8 mouse cellular contexts compared by ENCODE assay signal in genomic region chr14:45387480-45387879, GRCm38 (mm10). TPM values are rescaled to one million over a fixed set of nuclear protein-coding genes. Genes with fewer than 3 reads are reported as not detected.
DNase-seq lines count a peak whose midpoint lies in the region; ATAC-seq and TF ChIP-seq lines count a peak whose summit lies in the region.

No protein-coding gene starts in this region.

- H3K4me1 ChIP-seq in erythroblast, embryonic 14.5 days (ENCODE audit: control insufficient read depth), result peaks cover 31% of the 10 kb centered on the region
- peaks cover 28% of the 10 kb centered on the region for H3K4me1 ChIP-seq in G1E (ENCODE audit: insufficient read depth, low read depth, low read length)
- peaks cover 6 to 19% of the 10 kb centered on the region in 2 experiments for H3K4me1 ChIP-seq in liver, embryonic 14.5 days (replicated peaks; ENCODE audit: control insufficient read depth in 2 of 2, insufficient read depth in 2 of 2, low read length in 1 of 2)
- H3K4me1 ChIP-seq in stomach, postnatal 0 days (replicated peaks; ENCODE audit: control insufficient read depth, insufficient read depth), result no peaks in the 10 kb centered on the region

- H3K27ac ChIP-seq in liver, embryonic 14.5 days, result peak overlapping the region; percentile 41
- peak overlapping the region; percentile 92 for H3K27ac ChIP-seq in stomach, postnatal 0 days (replicated peaks)

- peak overlapping the region; percentile 79 for H3K4me3 ChIP-seq in erythroblast, embryonic 14.5 days (replicated peaks)
- H3K4me3 ChIP-seq in G1E (ENCODE audit: low read depth, low read length), result peak overlapping the region; percentile 86
- peak overlapping the region; percentile 66 to 68 for H3K4me3 ChIP-seq in liver, embryonic 14.5 days (ENCODE audit: insufficient read depth in 1 of 2, low read depth in 2 of 2, low read length in 2 of 2)
- H3K4me3 ChIP-seq in stomach, postnatal 0 days (ENCODE audit: low read depth, low read length), result peak overlapping the region; percentile 82

- H3K9me3 ChIP-seq in erythroblast, embryonic 14.5 days (ENCODE audit: control insufficient read depth, low read length), result no peaks in the 10 kb centered on the region
- no peaks in the 10 kb centered on the region for H3K9me3 ChIP-seq in G1E (replicated peaks)
- H3K9me3 ChIP-seq in liver, embryonic 14.5 days (ENCODE audit: control insufficient read depth, low read length), result no peaks in the 10 kb centered on the region
- H3K9me3 ChIP-seq in stomach, postnatal 0 days (ENCODE audit: control insufficient read depth, low read length), result no peaks in the 10 kb centered on the region

- peak overlapping the region; percentile 64 for H3K9ac ChIP-seq in liver, embryonic 14.5 days (replicated peaks)
- H3K9ac ChIP-seq in stomach, postnatal 0 days (ENCODE audit: low read length), result no peak overlapping the region

- no peaks in the 10 kb centered on the region for H3K36me3 ChIP-seq in erythroblast, embryonic 14.5 days (ENCODE audit: control insufficient read depth)
- peaks cover 17% of the 10 kb centered on the region for H3K36me3 ChIP-seq in G1E (replicated peaks)
- no peaks in the 10 kb centered on the region for H3K36me3 ChIP-seq in liver, embryonic 14.5 days (replicated peaks; ENCODE audit: control insufficient read depth, insufficient read depth, low read depth)
- no peaks in the 10 kb centered on the region for H3K36me3 ChIP-seq in stomach, postnatal 0 days (ENCODE audit: control insufficient read depth, insufficient read depth, low read length)

- TF ChIP-seq CTCF in G1E (IDR thresholded peaks at IDR 0.05; ENCODE audit: low read depth, low read length), result no peak
- TF ChIP-seq CTCF in liver, embryonic 14.5 days (IDR thresholded peaks at IDR 0.05; ENCODE audit: low read depth), result no peak
- TF ChIP-seq CTCF in stomach, postnatal 0 days (IDR thresholded peaks at IDR 0.05; ENCODE audit: low read depth), result no peak

- ATAC-seq in erythroblast, adult 5-6 weeks (replicated peaks; ENCODE audit: low FRiP score, poor library complexity, severe bottlenecking), result no peak
- ATAC-seq in G1E (ENCODE audit: extremely low read depth, insufficient number of reproducible peaks, low FRiP score, poor library complexity, severe bottlenecking), result peak; percentile 59
- ATAC-seq in granulocyte monocyte progenitor cell, adult 5-6 weeks (replicated peaks; ENCODE audit: poor library complexity, severe bottlenecking), result peak; percentile 52
- no peak for ATAC-seq in liver, embryonic 14.5 days (ENCODE audit: insufficient read depth)
- ATAC-seq in stomach, postnatal 0 days (ENCODE audit: low FRiP score, low TSS enrichment), result peak; percentile 47; the same call in 1 of the 2 replicates

- WGBS in liver, embryonic 14.5 days (ENCODE audit: insufficient replicate concordance), result 4% methylated on average over 2 of the region's 2 CpGs
- 16% methylated on average over 2 of the region's 2 CpGs for WGBS in stomach, postnatal 0 days

- no peaks in the 10 kb centered on the region for H3K27me3 ChIP-seq in erythroblast, embryonic 14.5 days (ENCODE audit: control insufficient read depth)
- peaks cover 2% of the 10 kb centered on the region; the same call in 1 of the 2 replicates for H3K27me3 ChIP-seq in G1E (ENCODE audit: insufficient read depth, low read length)
- H3K27me3 ChIP-seq in liver, embryonic 14.5 days (ENCODE audit: control insufficient read depth, insufficient read depth, low read length), result no peaks in the 10 kb centered on the region
- no peaks in the 10 kb centered on the region for H3K27me3 ChIP-seq in stomach, postnatal 0 days (ENCODE audit: control insufficient read depth, insufficient read depth, low read length)

- no peak for TF ChIP-seq EP300 in liver, embryonic 14.5 days (IDR thresholded peaks at IDR 0.05; ENCODE audit: low read depth)
- no peak for TF ChIP-seq EP300 in stomach, postnatal 0 days (optimal IDR thresholded peaks at IDR 0.05)

- H3K4me2 ChIP-seq in liver, embryonic 14.5 days (ENCODE audit: low read depth), result peak overlapping the region; percentile 76
- H3K4me2 ChIP-seq in stomach, postnatal 0 days (replicated peaks; ENCODE audit: low read depth), result peak overlapping the region; percentile 86

- peak; percentile 14 for DNase-seq in G1E (ENCODE audit: low spot score)
- DNase-seq in liver, embryonic 14.5 days (ENCODE audit: low read depth in 3 of 3, low spot score in 3 of 3), result peak; percentile 12 to 37 (median 27)
- no peak for DNase-seq in stomach, postnatal 0 days (ENCODE audit: low spot score)
- no peak for DNase-seq in adrenal gland, postnatal 25 days
- DNase-seq in right cerebral cortex, adult 18-20 months, result no peak

RNA-seq across cellular contexts. Expression of gene Gnpnat1, which starts 17.2 kb away (rescaled TPM):
- 0.27 TPM in 1 of 2 replicates, not detected in the other for polyA plus RNA-seq in erythroblast, embryonic 14.5 days (2012)
- 3.1 and 22.6 TPM in 2 replicates for total RNA-seq in erythroblast, adult 5-6 weeks (2015; ENCODE audit: low replicate concordance)
- 5.4 and 9.2 TPM in 2 replicates for total RNA-seq in erythroblast, adult 5-6 weeks (2017; ENCODE audit: low replicate concordance)
- total RNA-seq in G1E (2014; fragmentation: Nextera tagmentation), result 35.2 and 38.5 TPM in 2 replicates
- 20.2 and 20.9 TPM in 2 replicates for total RNA-seq in G1E (2017)
- polyA plus RNA-seq in G1E (2012), result 4.8 and 6.2 TPM in 2 replicates
- total RNA-seq in granulocyte monocyte progenitor cell, adult 5-6 weeks (2014; fragmentation: Nextera tagmentation), result 42.0 and 72.4 TPM in 2 replicates
- 30.2 and 50.2 TPM in 2 replicates for total RNA-seq in granulocyte monocyte progenitor cell, adult 5-6 weeks (2017)
- polyA plus RNA-seq in liver, embryonic 14.5 days (2012; rRNA removed), result 5.4 and 8.9 TPM in 2 replicates
- 30.4 and 31.0 TPM in 2 replicates for polyA plus RNA-seq in liver, embryonic 14.5 days (2014; fragmentation: Nextera tagmentation; extraction: Ambion mirVana)
- 44.3 and 45.3 TPM in 2 replicates for polyA plus RNA-seq in stomach, postnatal 0 days (2015; fragmentation: Nextera tagmentation; extraction: Ambion mirVana)
- total RNA-seq in adrenal gland, postnatal 25 days (2021), result 26.4 and 36.9 TPM in 2 replicates

RNA-seq across cellular contexts. Expression of gene Styx, which starts 36.6 kb away (rescaled TPM):
- 1.4 and 1.5 TPM in 2 replicates for polyA plus RNA-seq in erythroblast, embryonic 14.5 days (2012)
- total RNA-seq in erythroblast, adult 5-6 weeks (2015; ENCODE audit: low replicate concordance), result 5.8 and 16.9 TPM in 2 replicates
- 5.0 and 6.6 TPM in 2 replicates for total RNA-seq in erythroblast, adult 5-6 weeks (2017; ENCODE audit: low replicate concordance)
- total RNA-seq in G1E (2014; fragmentation: Nextera tagmentation) (37.3 and 42.9 TPM in 2 replicates), G1E (2017) (30.7 and 33.3 TPM in 2 replicates)
- 102 and 142 TPM in 2 replicates for polyA plus RNA-seq in G1E (2012)
- 26.8 and 30.6 TPM in 2 replicates for total RNA-seq in granulocyte monocyte progenitor cell, adult 5-6 weeks (2014; fragmentation: Nextera tagmentation)
- total RNA-seq in granulocyte monocyte progenitor cell, adult 5-6 weeks (2017), result 13.2 and 16.7 TPM in 2 replicates
- polyA plus RNA-seq in liver, embryonic 14.5 days (2012; rRNA removed), result 2.4 and 3.8 TPM in 2 replicates
- polyA plus RNA-seq in liver, embryonic 14.5 days (2014; fragmentation: Nextera tagmentation; extraction: Ambion mirVana), result 15.5 and 21.3 TPM in 2 replicates
- polyA plus RNA-seq in stomach, postnatal 0 days (2015; fragmentation: Nextera tagmentation; extraction: Ambion mirVana), result 48.8 and 50.6 TPM in 2 replicates
- 20.9 and 31.1 TPM in 2 replicates for total RNA-seq in adrenal gland, postnatal 25 days (2021)

RNA-seq across cellular contexts. Expression of gene Psmc6, which starts 57.9 kb away (rescaled TPM):
- polyA plus RNA-seq in erythroblast, embryonic 14.5 days (2012), result 1.0 and 1.4 TPM in 2 replicates
- total RNA-seq in erythroblast, adult 5-6 weeks (2015; ENCODE audit: low replicate concordance), result 41.6 and 83.2 TPM in 2 replicates
- 68.6 and 92.2 TPM in 2 replicates for total RNA-seq in erythroblast, adult 5-6 weeks (2017; ENCODE audit: low replicate concordance)
- total RNA-seq in G1E (2014; fragmentation: Nextera tagmentation) (223 and 309 TPM in 2 replicates), G1E (2017) (318 and 319 TPM in 2 replicates)
- polyA plus RNA-seq in G1E (2012), result 10.5 and 11.5 TPM in 2 replicates
- total RNA-seq in granulocyte monocyte progenitor cell, adult 5-6 weeks (2014; fragmentation: Nextera tagmentation), result 136 and 145 TPM in 2 replicates
- 221 and 284 TPM in 2 replicates for total RNA-seq in granulocyte monocyte progenitor cell, adult 5-6 weeks (2017)
- 29.4 and 58.1 TPM in 2 replicates for polyA plus RNA-seq in liver, embryonic 14.5 days (2012; rRNA removed)
- 113 and 115 TPM in 2 replicates for polyA plus RNA-seq in liver, embryonic 14.5 days (2014; fragmentation: Nextera tagmentation; extraction: Ambion mirVana)
- 94.4 and 94.9 TPM in 2 replicates for polyA plus RNA-seq in stomach, postnatal 0 days (2015; fragmentation: Nextera tagmentation; extraction: Ambion mirVana)
- total RNA-seq in adrenal gland, postnatal 25 days (2021), result 122 and 142 TPM in 2 replicates

Comparison
In these comparisons a context has a peak if more than half of its experiments do, and no peak if none do; other contexts are left out.
1. ATAC-seq: peak in G1E (single experiment), granulocyte monocyte progenitor cell, adult 5-6 weeks (single experiment) and stomach, postnatal 0 days (single experiment); none in erythroblast, adult 5-6 weeks (single experiment) and liver, embryonic 14.5 days (single experiment).
2. DNase-seq: peak in G1E (single experiment) and liver, embryonic 14.5 days (3 of 3); none in stomach, postnatal 0 days (single experiment), adrenal gland, postnatal 25 days (single experiment) and right cerebral cortex, adult 18-20 months (single experiment).
3. Peak in every context shown above with its lines, with median percentiles within 50 percentile points of each other: H3K4me3 ChIP-seq.